Mouse (Mus musculus): Measurements from ENCODE around the gene Snrk.

- peak; percentile 68 for TF ChIP-seq CTCF (IDR thresholded peaks at IDR 0.05; ENCODE audit: low read depth)
- no peak for TF ChIP-seq EP300 (optimal IDR thresholded peaks at IDR 0.05)
Observed at GRCm38 (mm10) chr9:122188724-122189123, 71.7 kb downstream of the Snrk start.

All from stomach, postnatal 0 days (tissue).